Mouse (Mus musculus): ENCODE results near the gene Abcc3. TPM values are rescaled to one million over a fixed set of nuclear protein-coding genes. Genes with fewer than 3 reads are reported as not detected.

The Abcc3 gene
- total and polyA plus RNA-seq, 2 experiments from 2014 or later: 1.0 to 4.5 TPM

- H3K9ac ChIP-seq (replicated peaks; ENCODE audit: low read length): no peak overlapping the region
- ATAC-seq (no peak), DNase-seq (ENCODE audit: low spot score) (no peak)
- H3K27ac ChIP-seq: no peak overlapping the region
- no peaks in the 10 kb centered on the region for H3K27me3 ChIP-seq (ENCODE audit: insufficient read depth, low read length)
- H3K4me2 ChIP-seq (ENCODE audit: low read depth, low read length): no peak overlapping the region
- H3K36me3 ChIP-seq (ENCODE audit: insufficient read depth, low read length): no peaks in the 10 kb centered on the region
- no peak overlapping the region for H3K4me3 ChIP-seq (ENCODE audit: low read length)
- TF ChIP-seq CTCF (IDR thresholded peaks at IDR 0.05; ENCODE audit: low read depth): no peak
- H3K4me1 ChIP-seq (ENCODE audit: insufficient read depth, low read length): peaks cover 10% of the 10 kb centered on the region
- 81% methylated on average over 7 of the region's 7 CpGs for WGBS
- no peaks in the 10 kb centered on the region for H3K9me3 ChIP-seq (ENCODE audit: low read length)
These were observed 45.7 kb downstream of the Abcc3 start for GRCm38 (mm10) chr11:94347063-94347575.

- Histone ChIP-seq H3K4me2 (ENCODE audit: low read depth, low read length) (no peak overlapping the region), H3K27me3 (ENCODE audit: insufficient read depth, low read length) (no peaks in the 10 kb centered on the region), H3K27ac (no peak overlapping the region), H3K36me3 (ENCODE audit: insufficient read depth, low read length) (no peaks in the 10 kb centered on the region), H3K9ac (replicated peaks; ENCODE audit: low read length) (no peak overlapping the region), H3K4me1 (ENCODE audit: insufficient read depth, low read length) (peaks cover 10% of the 10 kb centered on the region), H3K9me3 (ENCODE audit: low read length) (no peaks in the 10 kb centered on the region), H3K4me3 (ENCODE audit: low read length) (no peak overlapping the region)
- TF ChIP-seq CTCF (IDR thresholded peaks at IDR 0.05; ENCODE audit: low read depth): no peak
- WGBS: 56% methylated on average over 3 of the region's 3 CpGs
- DNase-seq (ENCODE audit: low spot score) (peak; percentile 21), ATAC-seq (no peak)
These were observed 46.2 kb downstream of the Abcc3 start for GRCm38 (mm10) chr11:94346611-94347010.

GRCm38 (mm10) chr11:94345926-94346325 is 46.9 kb downstream of the Abcc3 start:
- Histone ChIP-seq H3K9me3 (ENCODE audit: low read length) (no peaks in the 10 kb centered on the region), H3K27ac (no peak overlapping the region), H3K4me3 (ENCODE audit: low read length) (no peak overlapping the region), H3K9ac (replicated peaks; ENCODE audit: low read length) (no peak overlapping the region), H3K36me3 (ENCODE audit: insufficient read depth, low read length) (no peaks in the 10 kb centered on the region), H3K4me1 (ENCODE audit: insufficient read depth, low read length) (peaks cover 10% of the 10 kb centered on the region), H3K4me2 (ENCODE audit: low read depth, low read length) (no peak overlapping the region), H3K27me3 (ENCODE audit: insufficient read depth, low read length) (no peaks in the 10 kb centered on the region)
- no peak for DNase-seq (ENCODE audit: low spot score)
- 82% methylated on average over 10 of the region's 10 CpGs for WGBS
- TF ChIP-seq CTCF (IDR thresholded peaks at IDR 0.05; ENCODE audit: low read depth): no peak
- ATAC-seq: no peak

GRCm38 (mm10) chr11:94344470-94344869 is 48.3 kb downstream of the Abcc3 start:
- DNase-seq (ENCODE audit: low spot score) (no peak), ATAC-seq (no peak)
- Histone ChIP-seq H3K9ac (replicated peaks; ENCODE audit: low read length) (no peak overlapping the region), H3K27me3 (ENCODE audit: insufficient read depth, low read length) (no peaks in the 10 kb centered on the region), H3K27ac (peak overlapping the region; percentile 56; the same call in 1 of the 2 replicates), H3K4me2 (ENCODE audit: low read depth, low read length) (no peak overlapping the region), H3K9me3 (ENCODE audit: low read length) (no peaks in the 10 kb centered on the region), H3K4me1 (ENCODE audit: insufficient read depth, low read length) (peaks cover 10% of the 10 kb centered on the region), H3K4me3 (ENCODE audit: low read length) (no peak overlapping the region), H3K36me3 (ENCODE audit: insufficient read depth, low read length) (peaks cover 5% of the 10 kb centered on the region)
- no peak for TF ChIP-seq CTCF (IDR thresholded peaks at IDR 0.05; ENCODE audit: low read depth)
- 68% methylated on average over 1 of the region's 1 CpGs for WGBS

- Histone ChIP-seq H3K27ac (peak overlapping the region; percentile 56), H3K9me3 (ENCODE audit: low read length) (no peaks in the 10 kb centered on the region), H3K4me1 (ENCODE audit: insufficient read depth, low read length) (peaks cover 10% of the 10 kb centered on the region), H3K9ac (replicated peaks; ENCODE audit: low read length) (no peak overlapping the region), H3K4me3 (ENCODE audit: low read length) (no peak overlapping the region), H3K27me3 (ENCODE audit: insufficient read depth, low read length) (no peaks in the 10 kb centered on the region), H3K4me2 (ENCODE audit: low read depth, low read length) (no peak overlapping the region), H3K36me3 (ENCODE audit: insufficient read depth, low read length) (peaks cover 10% of the 10 kb centered on the region)
- TF ChIP-seq CTCF (IDR thresholded peaks at IDR 0.05; ENCODE audit: low read depth): no peak
- ATAC-seq: no peak
- peak; percentile 60 for DNase-seq (ENCODE audit: low spot score)
- WGBS: 13% methylated on average over 5 of the region's 5 CpGs
These were observed 48.8 kb downstream of the Abcc3 start for GRCm38 (mm10) chr11:94343955-94344358.

GRCm38 (mm10) chr11:94342114-94342905 is 50.5 kb downstream of the Abcc3 start:
- 22% methylated on average over 13 of the region's 13 CpGs for WGBS
- ATAC-seq: no peak
- peak; percentile 28 for DNase-seq (ENCODE audit: low spot score)

More at GRCm38 (mm10) chr11:94342114-94342905, 50.5 kb downstream of the Abcc3 start:
- Histone ChIP-seq H3K36me3 (ENCODE audit: insufficient read depth, low read length) (peaks cover 23% of the 10 kb centered on the region), H3K9ac (replicated peaks; ENCODE audit: low read length) (0 out of 2 replicates have a peak overlapping the region, but pooled peaks have one; percentile 5), H3K4me1 (ENCODE audit: insufficient read depth, low read length) (peaks cover 10% of the 10 kb centered on the region), H3K4me2 (ENCODE audit: low read depth, low read length) (no peak overlapping the region), H3K27me3 (ENCODE audit: insufficient read depth, low read length) (no peaks in the 10 kb centered on the region), H3K9me3 (ENCODE audit: low read length) (no peaks in the 10 kb centered on the region), H3K4me3 (ENCODE audit: low read length) (no peak overlapping the region), H3K27ac (no peak overlapping the region)
- TF ChIP-seq CTCF (IDR thresholded peaks at IDR 0.05; ENCODE audit: low read depth): no peak
